Mouse (Mus musculus): ENCODE data around the gene Nufip2. TPM values are rescaled to one million over a fixed set of nuclear protein-coding genes. Genes with fewer than 3 reads are reported as not detected.
A peak's percentile ranks its signal among the peaks of the same experiment; 100 is the strongest.
"Not testable (repeated sequence)": the region's sequence is repeated elsewhere in the genome, so short reads cannot be mapped to it uniquely, and the experiment has no call there.

The Nufip2 gene
- 10 to 100 TPM; 87.2 to 91.6 TPM for total RNA-seq (2021)
- long read RNA-seq, experiment 1, full-length matches to known transcripts: 1 of 5 reads
- long read RNA-seq, experiment 1, partial matches to known transcripts: 1 of 5 reads
- long read RNA-seq, experiment 1, other reads (novel, unspliced or antisense): 3 of 5 reads
- long read RNA-seq, experiment 2, full-length matches to known transcripts: 10 of 31 reads
- long read RNA-seq, experiment 2, partial matches to known transcripts: 5 of 31 reads
- long read RNA-seq, experiment 2, other reads (novel, unspliced or antisense): 16 of 31 reads

DNA sequence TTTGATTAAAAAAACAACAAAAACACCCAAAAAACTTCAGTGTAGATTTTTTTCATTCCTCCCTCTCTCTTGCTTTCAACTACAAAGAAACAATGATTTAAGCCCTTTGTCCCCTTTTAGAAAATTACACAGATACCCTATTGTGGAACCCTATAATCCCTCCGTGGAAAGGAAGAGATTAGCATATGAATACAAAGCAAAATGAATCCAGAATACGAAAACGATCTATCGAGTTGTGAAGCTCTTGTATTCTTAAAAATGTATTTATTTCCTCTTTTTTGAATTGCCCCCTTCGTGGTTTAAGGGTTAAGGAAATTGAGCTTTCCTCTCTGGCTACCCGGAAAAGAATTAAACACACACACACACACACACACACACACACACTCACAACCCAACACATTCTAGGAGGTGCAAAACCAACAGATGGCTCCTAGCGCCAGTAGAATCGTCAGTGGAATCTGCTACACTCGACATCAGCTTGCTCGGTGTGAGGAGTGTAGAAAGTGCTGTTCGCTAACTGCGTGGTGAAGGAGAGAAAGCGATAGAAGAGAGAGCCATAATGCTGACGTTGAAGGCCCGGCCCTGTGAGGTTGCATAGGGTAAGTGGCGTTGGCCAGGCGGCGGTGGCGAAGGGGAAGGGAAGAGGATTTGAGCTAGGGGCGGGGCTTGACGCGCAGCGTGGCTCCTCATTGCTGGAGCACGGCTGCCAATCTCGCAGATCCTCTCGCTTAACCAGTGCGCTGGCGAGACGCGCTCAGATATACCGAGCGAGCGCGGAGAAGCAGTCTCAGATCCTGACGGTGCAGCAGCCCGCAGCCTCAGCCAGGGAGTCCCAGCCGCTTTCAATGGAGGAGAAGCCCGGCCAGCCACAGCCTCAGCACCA lies at the start of gene Nufip2:
TSS of gene Nufip2 (plus strand) at position 773 of the 883 bp plus-strand sequence.
- peak; percentile 94 to 97 for DNase-seq (ENCODE audit: low spot score in 2 of 2)

DNA sequence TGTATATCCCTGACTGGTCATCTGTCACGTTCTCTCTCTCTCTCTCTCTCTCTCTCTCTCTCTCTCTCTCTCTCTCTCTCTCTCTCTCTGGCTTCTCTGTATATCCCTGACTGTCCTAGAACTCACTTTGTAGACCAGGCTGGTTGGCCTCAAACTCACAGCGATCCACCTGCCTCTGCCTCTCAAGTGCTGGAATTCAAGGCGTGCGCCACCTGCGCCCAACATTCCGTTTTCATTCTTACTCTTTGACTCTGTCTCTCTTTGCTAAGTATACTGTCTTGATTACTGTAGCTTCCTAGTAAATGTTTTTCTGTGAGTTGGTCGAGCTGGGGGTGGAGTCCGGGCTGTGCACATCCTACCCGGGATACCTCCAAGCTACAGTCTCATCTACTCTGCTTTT lies 44.6 kb upstream of the Nufip2 start:
- DNase-seq (ENCODE audit: low spot score in 2 of 2): no peak

- DNase-seq (ENCODE audit: low spot score in 2 of 2): no peak
These were observed 40.5 kb upstream of the Nufip2 start for GRCm38 (mm10) chr11:77645481-77645880.

DNA sequence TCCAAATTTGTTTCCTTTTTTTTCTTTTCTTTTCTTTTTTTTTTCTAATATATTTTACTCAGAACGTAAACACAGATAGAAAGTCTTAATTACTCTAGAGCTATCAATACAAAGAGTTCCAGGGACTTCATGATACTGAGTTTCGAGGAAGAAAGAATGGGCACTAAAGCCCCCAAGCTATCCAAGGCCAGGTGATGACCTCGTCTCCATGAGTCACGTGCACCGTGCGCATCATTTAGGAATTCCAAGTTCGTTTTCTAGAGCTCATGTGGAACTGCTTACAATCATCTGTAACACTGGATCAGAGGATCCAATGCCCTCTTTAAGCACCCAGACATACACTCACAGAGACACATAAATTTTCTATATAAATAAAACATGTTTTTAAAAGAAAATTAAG lies 37.1 kb upstream of the Nufip2 start:
- no peak for DNase-seq (ENCODE audit: low spot score in 2 of 2)

- DNase-seq (ENCODE audit: low spot score in 2 of 2): no peak
These were observed 33.5 kb upstream of the Nufip2 start for GRCm38 (mm10) chr11:77652484-77652883.

DNA sequence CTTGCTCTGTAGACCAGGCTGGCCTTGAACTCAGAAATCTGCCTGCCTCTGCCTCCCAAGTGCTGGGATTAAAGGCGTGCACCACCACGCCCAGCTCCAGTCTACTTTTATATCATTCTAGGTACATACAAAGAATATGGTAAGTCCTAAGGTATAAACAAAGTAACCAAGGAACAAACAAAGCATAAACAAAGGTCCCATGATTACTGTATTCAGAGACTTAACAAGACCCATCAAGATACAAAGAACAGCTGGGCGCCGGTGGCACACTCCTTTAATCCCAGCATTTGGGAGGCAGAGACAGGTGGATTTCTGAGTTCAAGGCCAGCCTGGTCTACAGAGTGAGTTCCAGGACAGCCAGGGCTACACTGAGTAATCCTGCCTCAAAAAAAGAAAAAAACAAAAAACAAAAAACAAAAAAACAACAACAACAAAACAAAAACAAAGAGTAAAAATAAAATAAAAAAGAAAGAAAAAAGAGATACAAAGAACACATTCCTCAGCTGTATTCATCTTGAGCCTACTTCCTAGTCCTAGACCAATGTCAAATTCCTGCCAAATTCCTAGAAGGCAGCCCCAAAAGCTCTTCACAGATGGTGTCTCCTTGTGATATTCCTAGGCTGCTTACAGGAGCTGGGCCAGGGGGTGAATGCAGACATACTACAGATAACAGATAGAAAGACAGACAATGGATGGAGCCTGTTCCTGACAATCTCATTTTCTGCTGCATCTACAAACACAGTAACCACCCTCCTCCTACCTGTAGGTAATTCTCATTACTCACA lies 32.4 kb upstream of the Nufip2 start:
- DNase-seq (ENCODE audit: low spot score in 2 of 2): not testable (repeated sequence)

DNA sequence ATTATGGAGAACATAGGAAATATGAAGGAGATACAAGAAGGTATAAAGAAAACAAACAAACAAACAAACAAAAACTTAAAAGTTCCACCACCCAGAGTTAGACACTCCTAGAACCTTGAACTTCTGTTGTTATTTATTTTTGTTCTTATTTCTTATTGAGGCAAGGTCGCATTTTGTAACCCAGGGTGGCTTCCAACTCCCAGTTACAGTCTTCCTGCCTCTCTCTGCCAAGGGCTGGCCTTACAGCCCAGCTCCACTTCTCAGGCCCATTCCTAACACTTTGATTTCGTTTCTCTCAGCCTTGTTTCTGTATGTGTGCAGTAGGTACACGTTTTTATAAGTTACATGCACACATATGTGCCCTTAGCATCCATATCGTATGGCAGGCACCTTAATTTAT lies 26.0 kb upstream of the Nufip2 start:
- DNase-seq (ENCODE audit: low spot score in 2 of 2): no peak

DNA sequence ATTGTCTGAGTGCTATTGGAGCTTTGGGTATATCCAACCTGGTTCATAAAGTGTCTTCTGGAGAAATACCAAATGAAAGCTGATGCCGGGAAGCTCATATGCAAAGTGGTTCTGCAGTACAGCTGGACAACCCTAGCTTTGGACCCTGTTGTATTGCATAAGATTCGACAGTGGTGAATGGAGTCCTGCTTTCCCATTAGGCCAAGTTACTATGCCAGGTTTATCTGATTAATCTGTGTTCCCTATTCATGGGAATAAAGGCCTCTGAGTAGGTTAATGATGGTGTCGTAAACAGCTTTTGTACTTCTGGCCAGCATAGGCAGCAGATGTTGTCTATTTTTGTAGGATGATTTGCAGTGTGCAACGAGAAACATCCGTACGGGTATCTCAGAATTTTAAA lies 22.3 kb upstream of the Nufip2 start:
- no peak for DNase-seq (ENCODE audit: low spot score in 2 of 2)

- no peak for DNase-seq (ENCODE audit: low spot score in 2 of 2)
These were observed 21.9 kb upstream of the Nufip2 start for GRCm38 (mm10) chr11:77664046-77664445.

GRCm38 (mm10) chr11:77665384-77665783 lies 20.6 kb upstream of the Nufip2 start:
- not testable (repeated sequence) for DNase-seq (ENCODE audit: low spot score in 2 of 2)

GRCm38 (mm10) chr11:77666766-77667165 lies 19.2 kb upstream of the Nufip2 start:
- DNase-seq (ENCODE audit: low spot score in 2 of 2): not testable (repeated sequence)

DNA sequence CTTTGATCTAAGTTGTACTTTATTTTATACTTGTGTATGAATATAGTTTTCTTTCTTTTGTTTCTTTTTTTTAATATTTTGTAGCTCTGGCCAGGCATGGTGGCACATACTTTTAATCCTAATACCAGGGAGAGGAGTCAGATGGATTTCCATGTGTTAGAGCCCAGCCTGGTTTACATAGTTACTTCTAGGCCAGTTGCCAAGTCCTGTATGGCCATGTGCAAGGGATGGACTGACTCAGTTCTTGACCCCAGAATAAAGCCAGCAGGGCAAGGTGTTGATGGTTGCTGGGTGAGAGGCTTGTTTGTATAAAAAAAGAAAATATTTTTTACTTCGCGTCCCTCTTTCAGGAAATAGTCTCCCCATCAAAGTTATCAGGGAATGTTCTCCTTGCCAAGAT lies 13.2 kb upstream of the Nufip2 start:
- no peak for DNase-seq (ENCODE audit: low spot score in 2 of 2)

DNA sequence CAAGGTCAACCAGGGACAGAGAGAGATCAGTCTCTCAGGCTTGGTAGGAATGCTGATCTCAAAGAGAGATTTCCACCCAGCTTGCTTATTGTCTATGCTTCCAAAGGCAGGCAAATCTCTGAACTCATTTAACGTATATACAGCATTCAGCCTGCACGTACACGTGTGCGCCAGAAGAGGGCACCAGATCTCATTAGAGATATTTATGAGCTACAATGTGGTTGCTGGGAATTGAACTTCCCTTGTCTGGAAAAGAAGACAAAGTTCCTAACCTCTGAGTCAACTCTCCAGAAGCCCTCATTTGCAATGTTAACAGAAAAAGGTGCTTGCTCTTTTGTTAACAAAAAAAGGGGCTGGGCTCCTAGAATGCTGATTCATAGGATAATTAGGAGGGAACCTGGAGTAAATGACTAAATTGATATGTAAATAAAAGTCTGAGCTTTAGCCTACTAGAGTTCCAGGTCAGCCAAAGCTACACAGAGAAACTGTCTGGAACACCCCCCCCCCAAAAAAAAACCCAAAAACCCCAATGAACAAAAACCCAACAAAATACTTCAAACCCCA lies 12.4 kb upstream of the Nufip2 start:
- no peak for DNase-seq (ENCODE audit: low spot score in 2 of 2)

- no peak for DNase-seq (ENCODE audit: low spot score in 2 of 2)
These were observed 5.9 kb upstream of the Nufip2 start for GRCm38 (mm10) chr11:77680018-77680417.

DNA sequence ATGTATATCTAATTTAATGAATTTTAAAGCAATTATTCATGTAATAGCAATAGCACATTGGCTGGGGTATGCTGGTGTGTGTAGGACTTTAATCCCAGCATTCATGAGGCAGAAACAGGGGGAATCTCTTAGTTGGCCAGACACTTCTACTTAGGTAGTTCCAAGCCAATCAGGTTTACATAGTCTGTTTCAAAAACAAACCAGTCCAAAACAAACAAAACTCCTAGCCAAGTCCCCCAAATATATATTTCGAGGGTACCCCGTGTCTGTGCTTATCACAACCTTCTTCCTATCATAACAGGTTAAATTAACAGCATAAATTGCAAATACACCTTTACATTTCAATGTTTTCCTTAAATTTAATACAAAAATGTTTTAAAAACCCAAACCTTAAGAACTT lies 1.1 kb upstream of the Nufip2 start:
- DNase-seq (ENCODE audit: low spot score in 2 of 2): no peak

DNA sequence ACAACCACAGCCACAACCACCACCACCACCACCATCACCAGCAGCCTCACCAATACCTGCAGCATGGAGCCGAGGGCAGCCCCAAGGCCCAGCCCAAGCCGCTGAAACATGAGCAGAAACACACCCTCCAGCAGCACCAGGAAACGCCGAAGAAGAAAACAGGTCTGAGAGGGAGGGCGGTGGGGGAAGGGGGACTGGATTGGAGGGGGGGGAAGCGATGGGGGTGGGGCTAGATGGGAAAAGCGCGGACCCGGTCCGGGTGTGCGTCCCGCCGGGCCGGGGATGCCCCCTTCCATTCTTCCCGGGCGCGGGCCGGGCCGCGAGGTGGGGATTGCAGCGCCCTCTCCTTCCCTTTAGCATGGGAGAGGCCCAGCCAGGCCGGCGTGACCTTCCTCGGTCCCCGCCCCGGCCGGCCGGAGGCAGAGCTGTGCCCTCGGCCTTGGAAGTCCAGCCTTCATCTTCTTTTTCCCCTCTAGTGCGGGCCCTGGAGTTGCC lies 438 bp downstream of the Nufip2 start:
- DNase-seq (ENCODE audit: low spot score in 2 of 2): peak; percentile 27 to 30

GRCm38 (mm10) chr11:77686841-77687540 lies 1.0 kb downstream of the Nufip2 start:
- peak; percentile 39 to 55 for DNase-seq (ENCODE audit: low spot score in 2 of 2)

DNA sequence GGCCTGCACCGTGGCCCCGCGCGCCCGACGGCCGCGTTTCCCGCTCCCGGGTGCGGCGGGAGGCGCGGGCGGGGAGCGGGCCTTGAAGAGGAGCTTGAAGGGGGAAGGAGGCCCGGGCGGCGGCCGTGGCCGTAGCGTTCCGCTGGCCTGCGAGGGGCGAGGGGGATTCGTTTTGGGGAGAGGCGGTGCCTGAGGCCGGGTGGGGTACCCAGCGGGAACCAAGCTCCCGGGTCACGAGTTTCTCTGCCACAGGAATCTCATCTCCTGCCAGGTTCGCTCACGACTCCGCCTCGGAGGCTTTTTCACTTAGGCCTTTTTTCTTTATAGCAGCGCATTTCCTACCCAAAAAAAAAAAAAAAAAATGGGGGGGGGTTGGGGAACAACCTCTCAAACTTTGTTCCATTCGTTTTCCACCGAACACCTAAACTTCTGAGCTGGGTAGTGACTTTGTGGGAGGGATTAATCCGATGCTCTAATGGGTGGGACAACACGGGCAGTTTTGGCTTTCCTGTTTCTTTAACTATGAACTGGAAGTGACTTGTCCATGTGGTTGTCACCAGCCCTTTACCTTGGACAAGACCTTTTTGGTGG lies 1.7 kb downstream of the Nufip2 start:
- DNase-seq (ENCODE audit: low spot score in 2 of 2): peak; percentile 7 to 11

DNA sequence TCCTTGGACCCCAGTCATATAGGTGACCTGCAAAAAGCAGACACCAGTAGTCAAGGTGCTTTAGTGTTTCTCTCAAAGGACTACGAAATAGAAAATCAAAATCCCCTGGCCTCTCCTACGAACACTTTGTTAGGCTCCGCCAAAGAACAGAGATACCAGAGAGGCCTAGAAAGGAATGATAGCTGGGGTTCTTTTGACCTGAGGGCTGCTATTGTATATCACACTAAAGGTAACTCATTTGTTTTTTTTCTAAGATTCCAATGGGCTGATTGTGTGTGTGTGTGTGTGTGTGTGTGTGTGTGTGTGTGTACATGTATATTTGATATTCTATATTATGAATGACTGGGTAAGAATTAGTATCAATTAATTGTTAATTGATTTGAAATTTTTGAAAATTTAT lies 7.1 kb downstream of the Nufip2 start:
- no peak for DNase-seq (ENCODE audit: low spot score in 2 of 2)

- DNase-seq (ENCODE audit: low spot score in 2 of 2): no peak
These were observed 11.3 kb downstream of the Nufip2 start for GRCm38 (mm10) chr11:77697232-77697631.
